ENCODE assay signal across 16 mouse cellular contexts in genomic region chr11:4298615-4299014, GRCm38 (mm10). TPM values are rescaled to one million over a fixed set of nuclear protein-coding genes. Genes with fewer than 3 reads are reported as not detected.
DNase-seq lines count a peak whose midpoint lies in the region; ATAC-seq and TF ChIP-seq lines count a peak whose summit lies in the region.
"Had no signal": no experiment of that assay in that cellular context is flagged by ENCODE, and none has a peak within 500 bp of the region (broad histone marks: within the 10 kb centered on the region; RNA-seq: fewer than 3 reads in every experiment).

No protein-coding gene starts in this region.

- TF ChIP-seq EP300 in lung, postnatal 0 days (IDR thresholded peaks at IDR 0.05): no peak

- peak overlapping the region; percentile 84 for H3K27ac ChIP-seq in heart, embryonic 10.5 days
- no peak overlapping the region for H3K27ac ChIP-seq in lung, embryonic 15.5 days
- H3K27ac ChIP-seq in lung, postnatal 0 days (ENCODE audit: low read length): no peak overlapping the region
- peak overlapping the region; percentile 80 for H3K27ac ChIP-seq in embryonic fibroblast, embryonic 13.5 days (ENCODE audit: insufficient read depth, low read length)
- H3K27ac ChIP-seq: intestine, embryonic 15.5 days had no signal

- no peak for TF ChIP-seq POLR2A in embryonic fibroblast, embryonic 13.5 days (IDR thresholded peaks at IDR 0.05; ENCODE audit: low read depth, low read length)

- no peaks in the 10 kb centered on the region for H3K9me3 ChIP-seq in heart, embryonic 10.5 days
- no peaks in the 10 kb centered on the region for H3K9me3 ChIP-seq in lung, embryonic 15.5 days
- no peaks in the 10 kb centered on the region for H3K9me3 ChIP-seq in lung, postnatal 0 days (ENCODE audit: low read length)
- H3K9me3 ChIP-seq: intestine, embryonic 15.5 days; megakaryocyte, embryonic 14.5 days had no signal

- peaks cover 24% of the 10 kb centered on the region for H3K27me3 ChIP-seq in heart, embryonic 10.5 days (ENCODE audit: insufficient read depth, poor library complexity, severe bottlenecking)
- H3K27me3 ChIP-seq in lung, embryonic 15.5 days: peaks cover 20% of the 10 kb centered on the region
- H3K27me3 ChIP-seq in lung, postnatal 0 days (replicated peaks; ENCODE audit: insufficient read depth, low read length): no peaks in the 10 kb centered on the region
- H3K27me3 ChIP-seq: intestine, embryonic 15.5 days had no signal

- no peak for DNase-seq in heart, embryonic 10.5 days (ENCODE audit: low spot score)
- no peak for DNase-seq in heart, postnatal 36 days
- no peak for DNase-seq in lung, postnatal 0 days (ENCODE audit: low spot score)
- DNase-seq in yolk sac, embryonic 10.5 days (ENCODE audit: low spot score): no peak
- DNase-seq in neural tube, embryonic 10.5 days (ENCODE audit: extremely low spot score, low spot score): no peak
- DNase-seq: cerebellum, adult 9-11 months; embryo, embryonic 11 days; liver; lung, adult 2 months; retina, postnatal 1 day had no signal

- H3K4me3 ChIP-seq in heart, embryonic 10.5 days: peak overlapping the region; percentile 22
- H3K4me3 ChIP-seq in lung, embryonic 15.5 days: no peak overlapping the region
- H3K4me3 ChIP-seq in lung, postnatal 0 days (ENCODE audit: low read depth, low read length): no peak overlapping the region
- no peak overlapping the region for H3K4me3 ChIP-seq in embryonic fibroblast, embryonic 13.5 days (ENCODE audit: insufficient read depth, low read length)
- H3K4me3 ChIP-seq: intestine, embryonic 15.5 days; megakaryocyte, embryonic 14.5 days had no signal

- no peaks in the 10 kb centered on the region for H3K36me3 ChIP-seq in heart, embryonic 10.5 days
- H3K36me3 ChIP-seq in lung, embryonic 15.5 days: no peaks in the 10 kb centered on the region
- H3K36me3 ChIP-seq in lung, postnatal 0 days (ENCODE audit: insufficient read depth, low read length): no peaks in the 10 kb centered on the region
- H3K36me3 ChIP-seq: intestine, embryonic 15.5 days had no signal

- intact Hi-C loops in heart, postnatal 36 days (cut with DNase I): no loop called here

- H3K4me1 ChIP-seq in heart, embryonic 10.5 days: peaks cover 70% of the 10 kb centered on the region
- peaks cover 57% of the 10 kb centered on the region for H3K4me1 ChIP-seq in lung, embryonic 15.5 days
- peaks cover 17% of the 10 kb centered on the region; the same call in 1 of the 2 replicates for H3K4me1 ChIP-seq in lung, postnatal 0 days (ENCODE audit: insufficient read depth, low read depth, low read length)
- H3K4me1 ChIP-seq in embryonic fibroblast, embryonic 13.5 days (ENCODE audit: control insufficient read depth, insufficient read depth, low read length): peaks cover 39% of the 10 kb centered on the region

- TF ChIP-seq CTCF in lung, postnatal 0 days (IDR thresholded peaks at IDR 0.05): no peak
- TF ChIP-seq CTCF in embryonic fibroblast, embryonic 13.5 days (IDR thresholded peaks at IDR 0.05; ENCODE audit: borderline replicate concordance, insufficient read depth, low read length): no peak

- no peak overlapping the region for H3K9ac ChIP-seq in lung, embryonic 15.5 days
- H3K9ac ChIP-seq in lung, postnatal 0 days (replicated peaks; ENCODE audit: low read depth): no peak overlapping the region
- H3K9ac ChIP-seq: intestine, embryonic 15.5 days had no signal

- no peak for ATAC-seq in lung, embryonic 15.5 days (ENCODE audit: borderline replicate concordance, extremely low read depth, low FRiP score, low TSS enrichment)
- no peak for ATAC-seq in lung, postnatal 0 days
- ATAC-seq: intestine, embryonic 15.5 days had no signal

- peak overlapping the region; percentile 31; the same call in 1 of the 2 replicates for H3K4me2 ChIP-seq in lung, embryonic 15.5 days
- H3K4me2 ChIP-seq in lung, postnatal 0 days (replicated peaks; ENCODE audit: low read depth, low read length): no peak overlapping the region
- H3K4me2 ChIP-seq: intestine, embryonic 15.5 days had no signal

- 17% methylated on average over 7 of the region's 7 CpGs for WGBS in heart, embryonic 10.5 days
- WGBS in lung, embryonic 15.5 days: 24% methylated on average over 7 of the region's 7 CpGs
- WGBS in lung, postnatal 0 days: 25% methylated on average over 7 of the region's 7 CpGs

RNA-seq across cellular contexts. Expression of gene Lif, which starts 41.3 kb away (rescaled TPM):
- polyA plus RNA-seq in heart, embryonic 10.5 days (2016; fragmentation: Nextera tagmentation; extraction: Ambion mirVana): 0.11 and 0.21 TPM in 2 replicates
- total RNA-seq in heart, postnatal 36 days (2021): under 1 TPM; 0.16 to 0.50 TPM
- 0.19 and 0.32 TPM in 2 replicates for polyA plus RNA-seq in lung, embryonic 15.5 days (2015; fragmentation: Nextera tagmentation; extraction: Ambion mirVana)
- polyA plus RNA-seq in lung, postnatal 0 days (2015; fragmentation: Nextera tagmentation; extraction: Ambion mirVana): 0.57 and 0.94 TPM in 2 replicates
- 17.0 and 20.3 TPM in 2 replicates for polyA plus RNA-seq in embryonic fibroblast, embryonic 13.5 days (2011; ENCODE audit: insufficient read length, low read depth, missing spikeins)
- polyA plus RNA-seq: midbrain, postnatal 0 days; neural tube, embryonic 14.5 days had no signal

Comparison
In these comparisons a context has a peak if more than half of its experiments do, and no peak if none do; other contexts are left out.
1. H3K27ac ChIP-seq: peak in heart, embryonic 10.5 days (single experiment) and embryonic fibroblast, embryonic 13.5 days (single experiment); none in lung, embryonic 15.5 days (single experiment) and lung, postnatal 0 days (single experiment).